22 mouse cellular contexts compared by ENCODE assay signal in the genomic region with DNA sequence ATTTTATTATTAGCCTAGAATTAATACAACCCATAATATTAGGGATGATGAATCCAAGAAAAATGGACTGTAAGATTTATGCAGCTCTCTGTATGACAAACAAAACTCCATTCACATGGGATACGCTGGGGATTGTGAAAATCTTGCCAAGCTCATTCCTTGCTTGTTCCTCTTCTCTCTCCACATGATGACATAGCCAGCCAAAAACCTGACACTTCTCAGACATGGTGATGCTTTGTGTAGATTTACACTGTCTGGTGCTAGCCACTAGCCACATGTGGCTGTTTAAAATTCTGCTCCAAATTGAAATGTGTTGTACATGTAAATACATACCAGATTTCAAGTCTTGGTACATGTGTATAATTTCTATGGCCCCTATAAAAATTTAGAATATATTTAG. TPM values are rescaled to one million over a fixed set of nuclear protein-coding genes. Genes with fewer than 3 reads are reported as not detected.
DNase-seq lines count a peak whose midpoint lies in the region; ATAC-seq and TF ChIP-seq lines count a peak whose summit lies in the region.
"Had no signal": no experiment of that assay in that cellular context is flagged by ENCODE, and none has a peak within 500 bp of the region (broad histone marks: within the 10 kb centered on the region; RNA-seq: fewer than 3 reads in every experiment).

No protein-coding gene starts in this region.

- 71% methylated on average over 1 of the region's 1 CpGs for WGBS in embryonic facial prominence, embryonic 14.5 days
- 94% methylated on average over 1 of the region's 1 CpGs for WGBS in embryonic facial prominence, embryonic 10.5 days
- 52% methylated on average over 1 of the region's 1 CpGs for WGBS in hindbrain, postnatal 0 days
- WGBS in hindbrain, embryonic 10.5 days = 90% methylated on average over 1 of the region's 1 CpGs
- 62% methylated on average over 1 of the region's 1 CpGs for WGBS in forebrain, postnatal 0 days

- peak; percentile 33 for DNase-seq in embryonic facial prominence, embryonic 14.5 days (ENCODE audit: low spot score)
- no peak for DNase-seq in embryonic facial prominence, embryonic 10.5 days (ENCODE audit: low spot score)
- DNase-seq in hindbrain, postnatal 0 days (ENCODE audit: low spot score) = peak; percentile 39
- DNase-seq in hindbrain, embryonic 10.5 days (ENCODE audit: low spot score) = no peak
- peak; percentile 7 for DNase-seq in adipocyte (ENCODE audit: low spot score)
- no peak for DNase-seq in forebrain, postnatal 0 days
- no peak for DNase-seq in thymus, postnatal 25 days
- DNase-seq: adrenal gland, adult 8-10 months; adrenal gland, postnatal 36 days; cerebellum, adult 11 months; cerebellum, adult 9-10 months; embryo, embryonic 11 days; gastrocnemius, postnatal 25 days; heart, postnatal 36 days; kidney, adult 11 months; kidney, adult 9 months had no signal

- TF ChIP-seq CTCF in hindbrain, postnatal 0 days (IDR thresholded peaks at IDR 0.05; ENCODE audit: low read depth) = no peak
- TF ChIP-seq CTCF in forebrain, postnatal 0 days (IDR thresholded peaks at IDR 0.05; ENCODE audit: low read depth) = no peak

- H3K27me3 ChIP-seq in embryonic facial prominence, embryonic 14.5 days (replicated peaks; ENCODE audit: control insufficient read depth, insufficient read depth, low read length) = no peaks in the 10 kb centered on the region
- H3K27me3 ChIP-seq in embryonic facial prominence, embryonic 10.5 days (replicated peaks; ENCODE audit: low read depth, poor library complexity, severe bottlenecking) = peaks cover 3% of the 10 kb centered on the region; the same call in 1 of the 2 replicates
- H3K27me3 ChIP-seq in hindbrain, postnatal 0 days (ENCODE audit: insufficient read depth, low read length) = no peaks in the 10 kb centered on the region
- H3K27me3 ChIP-seq in hindbrain, embryonic 10.5 days (ENCODE audit: insufficient read depth, poor library complexity, severe bottlenecking) = no peaks in the 10 kb centered on the region
- H3K27me3 ChIP-seq in forebrain, postnatal 0 days (ENCODE audit: insufficient read depth, low read length) = no peaks in the 10 kb centered on the region
- H3K27me3 ChIP-seq: embryonic facial prominence, embryonic 12.5 days; heart, embryonic 13.5 days; hindbrain, embryonic 12.5 days had no signal

- H3K27ac ChIP-seq in embryonic facial prominence, embryonic 14.5 days (replicated peaks; ENCODE audit: low read depth, low read length) = no peak overlapping the region
- no peak overlapping the region for H3K27ac ChIP-seq in embryonic facial prominence, embryonic 10.5 days (replicated peaks)
- H3K27ac ChIP-seq in hindbrain, postnatal 0 days = no peak overlapping the region
- no peak overlapping the region for H3K27ac ChIP-seq in hindbrain, embryonic 10.5 days
- H3K27ac ChIP-seq in forebrain, postnatal 0 days (ENCODE audit: low read depth, low read length) = no peak overlapping the region
- H3K27ac ChIP-seq: embryonic facial prominence, embryonic 12.5 days; heart, embryonic 13.5 days; hindbrain, embryonic 12.5 days had no signal

- no peaks in the 10 kb centered on the region for H3K4me1 ChIP-seq in embryonic facial prominence, embryonic 14.5 days (ENCODE audit: control insufficient read depth, insufficient read depth, low read length)
- H3K4me1 ChIP-seq in embryonic facial prominence, embryonic 10.5 days = no peaks in the 10 kb centered on the region
- H3K4me1 ChIP-seq in hindbrain, postnatal 0 days (ENCODE audit: insufficient read depth, low read length) = no peaks in the 10 kb centered on the region
- no peaks in the 10 kb centered on the region for H3K4me1 ChIP-seq in hindbrain, embryonic 10.5 days (replicated peaks)
- no peaks in the 10 kb centered on the region for H3K4me1 ChIP-seq in forebrain, postnatal 0 days (ENCODE audit: insufficient read depth)
- H3K4me1 ChIP-seq: embryonic facial prominence, embryonic 12.5 days; heart, embryonic 13.5 days; hindbrain, embryonic 12.5 days had no signal

- ATAC-seq in embryonic facial prominence, embryonic 14.5 days (ENCODE audit: low read depth) = no peak
- ATAC-seq in hindbrain, postnatal 0 days = no peak
- peak; percentile 77 for ATAC-seq in forebrain, postnatal 0 days
- ATAC-seq: hindbrain, embryonic 16.5 days had no signal

- H3K4me3 ChIP-seq in embryonic facial prominence, embryonic 14.5 days (ENCODE audit: low read depth, low read length) = no peak overlapping the region
- H3K4me3 ChIP-seq in embryonic facial prominence, embryonic 10.5 days = no peak overlapping the region
- H3K4me3 ChIP-seq in hindbrain, postnatal 0 days (ENCODE audit: low read length) = no peak overlapping the region
- no peak overlapping the region for H3K4me3 ChIP-seq in hindbrain, embryonic 10.5 days
- no peak overlapping the region for H3K4me3 ChIP-seq in forebrain, postnatal 0 days (ENCODE audit: low read depth, low read length)
- H3K4me3 ChIP-seq: embryonic facial prominence, embryonic 12.5 days; heart, embryonic 13.5 days; hindbrain, embryonic 12.5 days had no signal

- H3K9ac ChIP-seq in embryonic facial prominence, embryonic 14.5 days (ENCODE audit: low read depth, low read length) = no peak overlapping the region
- H3K9ac ChIP-seq in hindbrain, postnatal 0 days (replicated peaks; ENCODE audit: low read length) = no peak overlapping the region
- no peak overlapping the region for H3K9ac ChIP-seq in forebrain, postnatal 0 days
- H3K9ac ChIP-seq: embryonic facial prominence, embryonic 12.5 days; heart, embryonic 13.5 days; hindbrain, embryonic 12.5 days had no signal

- H3K4me2 ChIP-seq in embryonic facial prominence, embryonic 14.5 days (ENCODE audit: low read depth, low read length) = no peak overlapping the region
- H3K4me2 ChIP-seq in hindbrain, postnatal 0 days (ENCODE audit: low read depth, low read length) = no peak overlapping the region
- H3K4me2 ChIP-seq in forebrain, postnatal 0 days (ENCODE audit: low read depth) = no peak overlapping the region
- H3K4me2 ChIP-seq: embryonic facial prominence, embryonic 12.5 days; heart, embryonic 13.5 days; hindbrain, embryonic 12.5 days had no signal

- H3K36me3 ChIP-seq in embryonic facial prominence, embryonic 14.5 days (ENCODE audit: control insufficient read depth, insufficient read depth, low read length) = no peaks in the 10 kb centered on the region
- no peaks in the 10 kb centered on the region for H3K36me3 ChIP-seq in embryonic facial prominence, embryonic 10.5 days (replicated peaks)
- H3K36me3 ChIP-seq in hindbrain, postnatal 0 days (ENCODE audit: insufficient read depth, low read length) = no peaks in the 10 kb centered on the region
- no peaks in the 10 kb centered on the region for H3K36me3 ChIP-seq in hindbrain, embryonic 10.5 days
- no peaks in the 10 kb centered on the region for H3K36me3 ChIP-seq in forebrain, postnatal 0 days (ENCODE audit: insufficient read depth)
- H3K36me3 ChIP-seq: embryonic facial prominence, embryonic 12.5 days; heart, embryonic 13.5 days; hindbrain, embryonic 12.5 days had no signal

- no peaks in the 10 kb centered on the region for H3K9me3 ChIP-seq in embryonic facial prominence, embryonic 14.5 days (ENCODE audit: control insufficient read depth, low read length)
- no peaks in the 10 kb centered on the region for H3K9me3 ChIP-seq in embryonic facial prominence, embryonic 10.5 days
- H3K9me3 ChIP-seq in hindbrain, postnatal 0 days (ENCODE audit: low read length) = no peaks in the 10 kb centered on the region
- H3K9me3 ChIP-seq in hindbrain, embryonic 10.5 days = no peaks in the 10 kb centered on the region
- no peaks in the 10 kb centered on the region for H3K9me3 ChIP-seq in forebrain, postnatal 0 days (ENCODE audit: low read length)
- H3K9me3 ChIP-seq: embryonic facial prominence, embryonic 12.5 days; heart, embryonic 13.5 days; hindbrain, embryonic 12.5 days had no signal

RNA-seq across cellular contexts. Expression of a gene that starts 6.9 kb away (rescaled TPM):
- polyA plus RNA-seq in embryonic facial prominence, embryonic 14.5 days (2014; fragmentation: Nextera tagmentation; extraction: Ambion mirVana) = 4.1 and 5.7 TPM in 2 replicates
- polyA plus RNA-seq in embryonic facial prominence, embryonic 10.5 days (2016; fragmentation: Nextera tagmentation; extraction: Ambion mirVana) = 1.4 and 3.3 TPM in 2 replicates
- 55.7 and 62.1 TPM in 2 replicates for total RNA-seq in hindbrain, postnatal 0 days (2014; rRNA removed)
- 33.8 and 36.0 TPM in 2 replicates for polyA plus RNA-seq in hindbrain, postnatal 0 days (2015; fragmentation: Nextera tagmentation; extraction: Ambion mirVana)
- 2.2 and 3.2 TPM in 2 replicates for polyA plus RNA-seq in hindbrain, embryonic 10.5 days (2016; fragmentation: Nextera tagmentation; extraction: Ambion mirVana)
- total RNA-seq in forebrain, postnatal 0 days (2014; rRNA removed) = 19.2 and 29.0 TPM in 2 replicates
- polyA plus RNA-seq in forebrain, postnatal 0 days (2015; fragmentation: Nextera tagmentation; extraction: Ambion mirVana) = 10.8 and 13.0 TPM in 2 replicates
- total RNA-seq: common myeloid progenitor, adult 5-6 weeks; granulocyte monocyte progenitor cell, adult 5-6 weeks had no signal

Comparison
In these comparisons a context has a peak if more than half of its experiments do, and no peak if none do; other contexts are left out.
1. DNase-seq: peak in embryonic facial prominence, embryonic 14.5 days (single experiment), hindbrain, postnatal 0 days (single experiment) and adipocyte (single experiment); none in embryonic facial prominence, embryonic 10.5 days (single experiment), hindbrain, embryonic 10.5 days (single experiment), forebrain, postnatal 0 days (single experiment) and thymus, postnatal 25 days (single experiment).